Mouse (Mus musculus) lung, postnatal 14 days (tissue): Measurements from ENCODE around the gene Cers3.

Experiments
- DNase-seq: peaks from one replicate; pipeline ENCODE4 v3.0.0; 2021

The Cers3 gene

DNA sequence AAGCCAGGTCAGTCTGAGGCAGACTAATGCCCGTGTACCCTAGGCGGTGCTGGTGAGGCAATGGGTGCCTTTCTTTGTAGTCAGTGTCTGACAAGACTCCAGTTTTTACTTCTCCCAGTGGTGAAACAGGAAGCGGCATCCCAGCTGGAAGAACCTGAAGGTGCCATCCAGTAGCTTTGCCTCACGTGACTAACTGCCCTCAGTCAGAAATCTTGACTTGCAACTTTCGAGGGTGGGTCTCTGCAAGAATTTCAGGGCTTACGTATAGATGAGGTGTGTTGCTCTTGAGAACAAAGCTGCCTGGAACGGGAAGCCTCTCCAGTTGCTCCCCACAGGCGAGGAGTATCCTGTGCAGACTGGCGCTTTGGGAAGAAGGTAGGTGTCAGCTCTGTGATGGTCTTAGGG lies at the start of gene Cers3:
TSS of gene Cers3 (plus strand) at position 128 of the 405 bp plus-strand sequence.
- DNase-seq, result peak; percentile 14

DNA sequence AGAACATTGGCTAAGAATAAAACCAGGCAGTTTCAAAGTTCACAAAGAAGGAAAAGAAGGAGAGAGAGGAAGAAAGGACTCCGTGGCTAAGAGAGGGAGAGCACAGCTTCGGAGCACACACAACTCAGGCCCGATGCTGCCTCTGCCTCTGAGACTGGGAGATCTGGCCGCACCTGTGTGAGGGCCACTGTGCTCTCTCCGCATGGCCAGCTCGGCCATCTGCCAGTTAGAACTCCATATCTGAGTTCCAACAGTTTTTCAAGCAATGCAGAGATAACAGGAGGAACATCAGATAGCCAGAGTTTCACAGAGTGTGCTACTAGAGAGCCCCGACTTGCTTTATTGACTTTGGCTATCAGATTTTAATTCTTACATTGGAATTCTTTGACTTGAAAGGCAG lies 48.8 kb upstream of the Cers3 start:
- DNase-seq, result no peak

DNA sequence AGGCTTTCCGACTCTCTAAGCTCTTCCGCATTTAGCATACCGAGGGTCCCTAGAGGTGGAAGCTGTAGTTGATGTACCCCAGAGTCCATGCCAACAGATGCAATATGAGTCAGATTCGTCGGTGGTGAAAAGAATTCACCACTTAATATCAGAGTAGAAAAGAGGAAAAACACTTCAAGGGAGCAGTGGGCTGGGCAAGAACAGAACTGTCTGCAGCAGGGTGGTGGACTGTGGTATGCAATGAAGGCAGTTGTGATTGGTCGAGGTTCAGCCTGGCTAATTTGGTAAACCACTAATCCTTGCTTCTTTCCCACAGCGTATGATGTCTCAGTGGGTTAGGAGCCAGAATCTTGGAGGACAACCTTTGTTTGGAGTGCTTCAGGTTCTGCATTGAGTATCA lies 40.6 kb upstream of the Cers3 start:
- no peak for DNase-seq

DNA sequence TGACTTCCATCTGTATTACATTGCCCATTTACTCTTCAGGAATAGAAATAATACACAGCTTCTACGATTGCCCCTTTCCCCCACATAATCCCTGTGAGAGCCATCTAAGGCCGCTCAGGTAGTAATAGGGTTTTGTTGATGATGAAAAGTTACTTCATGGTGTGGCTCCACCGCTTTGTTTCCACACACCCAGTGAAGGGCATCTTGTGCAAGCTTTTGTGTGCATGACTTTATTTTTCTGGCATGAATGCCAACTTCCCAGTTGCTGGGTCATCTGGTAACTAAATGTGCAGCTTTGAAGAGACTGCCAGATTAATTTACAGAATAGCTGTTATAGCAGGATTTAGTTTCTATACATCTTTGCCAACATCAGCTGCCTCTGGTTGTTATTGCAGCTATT lies 38.7 kb upstream of the Cers3 start:
- peak; percentile 4 for DNase-seq

DNA sequence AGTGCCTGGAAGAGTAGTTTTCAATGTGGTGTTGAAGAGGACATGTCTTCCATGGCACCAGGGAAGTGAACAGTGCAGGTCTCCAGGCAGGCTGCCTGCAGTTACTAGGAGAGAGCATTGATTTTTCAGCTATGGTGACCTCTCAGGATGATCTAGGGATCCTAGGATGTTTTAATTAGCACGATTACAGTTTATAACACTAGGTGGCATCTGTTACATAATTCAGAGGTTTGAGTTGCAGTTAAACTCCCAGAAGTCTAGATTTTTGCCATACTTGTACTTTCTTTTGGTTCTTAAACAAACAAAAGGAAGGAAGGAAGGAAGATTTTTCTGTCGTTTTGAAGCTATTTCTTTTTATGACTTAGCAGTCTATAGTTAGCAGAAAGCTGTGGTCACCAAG lies 32.1 kb upstream of the Cers3 start:
- DNase-seq, result no peak

DNA sequence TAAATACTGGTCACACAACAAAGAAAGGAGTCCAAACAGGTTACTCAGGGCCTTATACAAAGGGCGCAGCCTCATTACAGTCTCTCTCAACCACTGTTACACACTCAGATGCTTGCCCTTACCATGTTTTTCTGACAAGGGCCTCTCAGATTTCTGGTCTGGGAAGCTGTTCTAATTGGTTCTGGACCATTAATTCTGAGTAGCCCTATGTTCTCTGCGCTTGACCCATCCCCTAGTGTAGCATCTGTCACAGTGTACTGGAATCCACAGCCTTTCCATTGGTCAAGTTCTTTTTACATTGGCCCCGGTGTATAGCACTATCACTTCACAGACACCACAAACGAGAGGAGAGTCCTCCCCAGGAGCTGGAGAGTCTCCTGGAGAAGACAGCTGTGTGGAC lies 18.8 kb upstream of the Cers3 start:
- no peak for DNase-seq

DNA sequence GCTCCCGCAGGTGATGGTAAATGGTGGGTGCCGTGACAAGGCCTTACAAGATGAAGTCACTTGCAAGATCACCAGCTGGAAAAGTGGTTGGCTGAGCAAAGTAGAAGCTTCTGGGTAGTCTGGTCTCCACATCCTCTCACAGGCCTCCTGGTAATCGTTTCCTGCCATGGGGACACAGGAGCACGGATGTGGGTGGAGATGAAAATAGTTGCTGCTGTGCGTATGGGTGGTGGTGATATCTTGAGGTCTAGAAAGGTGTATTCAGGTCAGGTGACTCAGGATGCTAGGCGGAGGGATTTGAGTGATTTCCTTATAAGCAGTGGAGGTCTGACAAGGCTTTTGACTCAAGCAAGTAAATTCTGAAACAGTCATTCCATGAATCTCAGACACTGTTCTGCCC lies 18.4 kb upstream of the Cers3 start:
- DNase-seq, result no peak

DNA sequence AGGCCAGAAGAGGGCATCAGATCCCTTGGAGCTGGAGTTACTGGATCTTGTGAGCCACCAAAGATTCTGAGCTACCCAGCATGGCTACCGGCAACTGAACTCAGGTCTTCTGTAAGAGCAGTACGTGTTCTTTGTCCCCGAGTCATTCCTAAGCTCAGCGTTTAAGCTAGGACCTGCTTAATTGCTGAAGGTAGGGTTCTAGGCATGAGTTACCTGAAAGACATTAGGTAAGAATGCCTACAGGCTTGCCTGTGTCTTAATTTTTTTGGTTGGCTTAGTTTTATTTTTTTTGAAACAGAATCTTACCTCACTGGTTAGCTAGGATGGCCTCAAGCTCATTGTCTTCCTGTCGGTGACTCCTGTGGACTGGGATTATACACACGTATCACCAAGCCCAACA lies 15.2 kb upstream of the Cers3 start:
- DNase-seq, result no peak

DNA sequence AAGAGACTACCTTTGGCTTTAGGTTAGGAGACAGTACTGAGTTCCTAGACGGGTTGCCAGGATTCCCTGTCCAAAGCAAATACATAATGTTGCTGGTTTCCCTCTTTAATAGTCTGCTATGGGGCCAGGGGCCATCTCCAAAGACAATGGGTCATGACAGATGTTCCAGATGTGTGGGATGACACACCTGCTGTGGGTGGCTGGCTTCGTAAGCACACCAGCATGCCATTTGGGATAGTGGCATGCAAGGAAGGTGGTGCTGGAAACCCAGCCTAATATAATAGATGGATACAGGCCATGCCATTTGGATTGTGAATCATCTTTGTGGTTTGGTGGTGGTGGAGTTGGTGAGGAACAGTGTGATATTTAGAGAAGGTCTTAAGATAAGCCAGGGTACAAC lies 14.1 kb upstream of the Cers3 start:
- DNase-seq, result no peak

DNA sequence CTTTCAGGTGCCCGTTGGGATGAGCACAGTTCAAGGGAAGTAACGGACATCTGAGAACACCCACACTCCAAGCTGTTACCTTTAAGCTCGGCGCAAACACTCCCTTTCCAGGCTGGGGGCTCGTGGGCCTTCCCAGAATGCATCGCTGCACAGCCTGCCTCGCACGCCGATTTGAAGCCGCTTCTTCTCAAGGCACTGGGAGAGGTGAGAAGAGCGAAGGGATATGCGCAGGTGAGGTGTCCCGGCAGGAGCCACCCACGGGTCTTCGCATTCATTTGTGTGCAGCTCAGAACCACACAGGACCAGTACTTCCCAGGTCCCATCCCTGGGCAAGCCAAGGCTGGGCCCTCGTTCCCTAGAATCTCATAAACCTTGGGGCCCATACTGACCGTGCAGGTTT lies 9.9 kb upstream of the Cers3 start:
- DNase-seq, result no peak

DNA sequence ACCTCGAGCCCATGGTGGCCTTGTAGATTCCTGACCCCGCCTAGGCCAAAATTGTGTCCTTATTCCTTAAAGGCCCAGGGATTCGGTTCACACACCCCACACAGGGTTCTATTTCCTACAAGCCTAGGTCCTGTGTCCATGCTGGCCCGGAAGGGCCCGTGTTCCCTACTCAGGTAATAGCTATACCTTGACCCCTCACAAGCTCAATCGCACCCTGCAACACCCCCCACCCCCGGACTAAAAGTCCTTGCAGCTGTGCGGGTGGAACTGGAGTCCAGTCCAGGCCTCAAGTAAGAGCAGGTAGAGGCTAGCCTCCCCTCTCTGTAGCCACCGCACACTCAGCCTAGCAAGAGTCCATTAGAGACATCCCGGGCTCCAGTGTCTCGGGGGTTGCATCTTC lies 9.4 kb upstream of the Cers3 start:
- no peak for DNase-seq

DNA sequence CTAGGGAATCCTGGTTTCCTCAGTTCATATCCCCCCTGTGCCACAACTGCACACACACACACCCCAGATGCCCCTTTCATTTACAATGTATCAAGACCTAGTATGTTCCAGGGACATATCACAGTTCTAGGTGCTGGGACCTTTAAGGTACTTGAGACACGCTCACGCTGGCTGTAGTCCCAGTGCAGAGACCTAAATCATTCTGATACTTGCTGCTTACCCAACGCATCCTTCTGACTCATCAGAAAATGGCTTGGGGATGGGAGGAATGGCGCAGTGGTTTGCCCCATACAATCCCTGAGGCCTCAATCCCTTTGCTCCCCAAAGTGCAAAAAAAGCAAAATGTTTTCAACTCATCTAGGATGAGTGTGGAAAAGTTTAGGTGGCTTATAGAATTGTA lies 8.8 kb upstream of the Cers3 start:
- no peak for DNase-seq

DNA sequence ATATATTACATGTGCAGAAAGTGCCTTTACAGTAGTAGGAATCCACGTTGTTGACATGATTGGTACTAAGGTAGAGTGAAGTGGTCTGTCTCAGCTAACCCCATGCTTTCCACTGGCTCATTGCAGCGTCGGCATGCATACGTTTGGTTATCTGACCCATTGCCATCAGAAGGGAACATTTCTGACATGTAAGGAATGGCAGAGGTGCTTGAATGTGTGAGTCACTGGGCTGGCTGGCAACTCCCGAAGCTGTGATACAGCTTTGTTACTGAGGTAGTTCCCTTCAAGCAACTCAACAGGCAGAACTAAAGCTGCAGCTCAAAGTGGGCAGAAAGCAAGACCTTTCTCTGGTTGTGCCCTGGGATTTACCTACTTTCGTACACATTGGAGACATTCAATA lies 8.3 kb upstream of the Cers3 start:
- DNase-seq, result peak; percentile 5

DNA sequence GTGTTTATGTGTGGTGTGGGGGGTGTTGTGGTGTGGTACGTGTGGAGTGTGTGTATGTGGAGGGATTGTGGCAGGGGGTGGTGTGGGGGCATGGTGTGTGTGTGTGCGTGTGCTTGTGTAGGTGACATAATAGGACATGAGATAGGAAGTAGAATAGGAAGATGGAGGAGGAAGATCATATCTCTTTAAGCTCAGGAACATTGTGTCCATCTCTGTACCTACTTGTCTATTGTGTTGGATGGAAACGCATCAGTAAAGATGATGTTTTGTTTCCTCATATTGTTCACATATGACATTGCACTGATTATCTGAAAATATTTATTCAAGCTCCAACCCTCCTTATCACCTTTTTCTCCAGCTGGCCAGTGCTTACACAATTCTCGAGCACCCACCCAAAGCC lies 5.9 kb upstream of the Cers3 start:
- no peak for DNase-seq

DNA sequence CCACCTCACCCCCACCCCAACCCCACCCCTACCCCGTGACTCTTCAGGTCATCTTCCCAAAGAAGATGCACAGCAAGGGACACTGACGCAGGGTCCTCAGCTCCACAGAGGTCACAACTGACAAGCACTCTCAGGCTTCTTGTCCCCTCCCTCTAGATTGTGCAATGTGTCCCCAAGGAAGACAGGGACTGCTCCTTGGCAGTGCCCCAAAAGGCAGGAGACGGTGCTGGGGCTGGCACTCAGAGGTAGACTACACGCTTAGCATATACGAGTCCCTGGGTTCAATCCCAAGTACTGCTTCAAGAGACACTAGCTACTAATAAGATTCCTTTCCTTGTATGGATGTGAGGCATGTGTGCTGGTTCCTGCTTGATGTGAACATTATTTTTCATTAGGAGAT lies 2.3 kb upstream of the Cers3 start:
- DNase-seq, result no peak

DNA sequence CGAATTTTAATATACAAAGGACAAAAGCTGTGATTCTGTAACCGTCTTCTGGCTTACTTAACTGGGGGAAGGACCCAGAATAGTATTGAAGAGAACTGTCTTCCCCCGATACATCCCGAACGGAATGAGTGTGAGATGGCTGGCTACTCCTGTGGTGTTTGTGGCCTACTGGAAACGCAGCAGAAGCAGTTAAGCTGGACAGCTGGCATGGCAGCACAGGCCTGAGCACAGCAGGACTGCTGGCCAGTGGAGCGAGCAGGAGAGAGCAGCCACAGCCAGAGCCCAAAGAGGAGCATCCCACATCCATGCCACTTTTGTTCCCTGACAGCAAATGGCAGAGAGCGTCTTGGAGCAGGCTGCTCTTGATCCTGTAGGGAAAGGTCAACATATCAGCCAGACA lies 1.9 kb upstream of the Cers3 start:
- no peak for DNase-seq

DNA sequence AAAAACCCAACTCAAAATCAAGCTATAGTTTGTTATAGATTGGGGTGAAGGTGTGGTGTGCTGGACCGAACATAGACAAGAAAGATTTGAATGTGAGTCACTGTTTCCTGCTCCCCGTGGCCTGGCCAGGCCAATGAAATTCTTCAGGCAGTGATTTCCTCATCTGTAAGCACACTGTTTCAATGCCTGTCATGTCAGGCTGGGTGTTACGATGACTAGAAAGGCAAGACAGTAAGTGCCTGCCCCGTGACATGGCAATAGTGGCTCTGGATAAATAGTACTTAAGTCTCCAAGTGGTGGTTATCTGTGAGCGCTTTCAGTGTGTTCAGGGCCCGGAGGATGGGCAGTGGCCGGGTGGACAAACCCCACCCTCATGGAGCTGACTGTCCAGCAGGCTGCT lies 3.7 kb downstream of the Cers3 start:
- no peak for DNase-seq

DNA sequence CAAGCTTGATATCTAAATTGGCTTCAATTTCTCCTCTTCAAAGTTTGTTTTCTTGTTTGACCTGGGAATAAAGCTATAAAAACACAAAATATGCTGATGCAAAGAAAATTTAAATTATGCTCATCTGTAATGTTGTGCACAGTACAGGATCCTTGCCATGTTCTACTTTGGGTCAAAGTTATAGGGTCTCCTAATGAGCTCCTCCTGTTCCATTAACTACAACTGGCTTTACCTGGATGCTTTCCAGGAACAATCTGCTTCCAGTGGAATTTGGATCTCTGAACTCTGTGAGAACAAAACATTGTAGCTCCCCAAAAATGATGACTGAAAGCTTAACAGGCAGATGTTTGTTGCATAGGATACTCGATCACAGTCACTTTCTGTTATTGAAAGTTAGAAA lies 6.7 kb downstream of the Cers3 start:
- DNase-seq, result no peak

DNA sequence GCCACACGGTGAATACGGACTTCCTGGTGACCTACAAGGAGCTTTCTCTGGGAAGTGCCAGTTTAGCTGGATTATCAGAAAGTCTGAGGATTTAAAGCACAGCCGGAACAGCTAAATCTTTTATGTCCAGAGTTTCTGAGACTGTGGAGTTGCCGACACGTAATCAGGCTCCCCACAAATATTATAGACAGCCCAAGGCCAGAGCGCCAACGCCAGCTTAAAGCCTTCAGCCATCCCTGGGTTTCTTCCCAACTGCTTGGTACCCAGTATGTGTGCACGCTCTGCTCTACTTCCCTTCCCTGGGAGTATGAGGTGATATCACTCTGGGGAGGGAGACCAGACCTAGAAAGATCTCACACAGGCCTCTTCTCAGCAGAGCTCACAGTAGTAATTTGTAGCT lies 10.5 kb downstream of the Cers3 start:
- DNase-seq, result no peak

DNA sequence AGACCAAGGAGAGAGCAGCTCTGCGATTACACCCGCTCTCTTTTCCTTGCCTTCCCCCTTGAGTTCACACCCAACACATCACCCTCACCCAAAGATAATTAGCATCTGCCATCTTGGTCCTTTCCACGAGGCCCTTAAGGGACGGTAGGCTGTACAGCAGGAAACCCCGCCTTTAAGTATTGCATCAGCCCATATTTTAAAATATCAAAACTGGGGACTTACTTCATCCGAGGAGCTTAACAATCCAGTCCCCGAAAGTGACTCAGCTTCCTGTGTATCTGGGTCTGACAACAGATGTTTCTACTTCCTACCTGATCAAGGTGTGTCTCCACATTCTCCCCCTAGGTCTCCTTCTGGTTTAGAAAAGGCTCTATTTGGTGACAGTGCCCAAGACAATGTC lies 12.3 kb downstream of the Cers3 start:
- DNase-seq, result no peak

DNA sequence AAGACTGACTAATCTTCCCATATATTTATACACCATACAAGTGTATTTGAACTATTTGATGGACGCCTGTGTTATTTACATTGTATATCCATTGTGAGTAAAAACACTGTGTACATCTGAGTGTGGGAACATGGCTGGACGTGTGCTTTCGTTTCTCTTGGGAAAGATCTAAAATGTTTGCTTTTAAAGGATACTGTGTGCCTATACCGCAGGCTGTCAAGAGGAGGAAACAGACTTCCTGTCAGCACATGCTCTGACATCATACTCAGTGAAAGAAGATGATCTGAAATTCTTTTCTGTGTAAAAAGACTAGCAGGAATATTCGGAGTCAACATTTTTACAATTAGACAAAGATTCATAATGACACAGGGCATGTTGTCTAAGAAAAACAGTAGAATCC lies 26.6 kb downstream of the Cers3 start:
- no peak for DNase-seq

DNA sequence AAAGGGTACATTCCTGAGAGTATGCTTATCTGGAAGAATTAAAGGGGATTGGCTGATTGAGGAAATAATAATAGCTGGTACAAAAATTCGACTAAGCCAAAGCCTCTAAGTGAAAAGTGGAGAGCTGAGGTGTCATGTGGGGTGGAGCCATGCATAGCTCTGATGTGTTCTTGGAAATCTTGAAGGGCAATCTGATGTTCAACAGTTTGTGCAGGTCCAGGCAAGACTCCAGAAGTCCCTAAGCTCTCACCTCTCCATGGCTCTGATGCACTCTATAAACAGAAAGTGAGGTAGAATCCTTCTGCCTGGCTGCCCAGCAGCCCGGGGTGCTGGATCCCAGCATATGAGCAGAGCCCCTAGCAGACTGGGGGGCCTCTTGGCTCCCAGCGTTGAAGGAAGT lies 27.4 kb downstream of the Cers3 start:
- no peak for DNase-seq

DNA sequence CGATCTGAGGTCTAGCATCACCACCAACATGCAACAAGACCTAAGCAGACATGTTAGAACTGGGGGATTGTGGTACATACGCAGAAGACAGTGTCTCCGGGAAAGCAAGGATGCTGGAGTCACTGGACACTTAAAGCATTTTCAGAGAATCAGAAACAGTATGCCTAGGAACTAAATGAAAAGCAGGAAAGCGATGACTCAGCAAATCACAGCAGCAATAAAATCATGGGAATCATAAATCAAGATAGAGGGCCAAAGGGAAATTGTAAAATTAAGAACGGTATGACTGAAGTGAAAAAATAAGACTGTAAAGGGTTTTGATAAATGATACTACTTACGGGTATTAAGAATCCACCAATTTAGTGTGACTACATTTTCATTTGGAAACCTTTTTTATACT lies 27.9 kb downstream of the Cers3 start:
- DNase-seq, result no peak

DNA sequence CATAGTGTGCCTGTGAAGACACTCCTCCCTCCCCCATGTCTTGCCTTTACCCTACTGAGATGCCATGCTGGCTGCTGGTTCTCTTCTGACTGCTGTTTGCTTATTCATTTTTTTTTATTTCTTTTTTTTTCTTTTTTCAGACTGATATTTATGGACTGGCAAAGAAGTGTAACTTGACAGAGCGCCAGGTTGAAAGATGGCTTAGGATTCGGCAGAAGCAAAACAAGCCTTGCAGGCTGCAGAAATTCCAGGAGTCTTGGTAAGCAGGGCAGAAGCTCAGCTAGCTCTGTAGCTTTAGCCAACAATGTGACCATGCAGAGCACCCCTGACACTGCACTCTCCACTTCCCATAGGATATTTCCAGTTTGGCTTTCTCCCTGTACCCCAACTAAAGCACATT lies 36.1 kb downstream of the Cers3 start:
- peak; percentile 16 for DNase-seq

DNA sequence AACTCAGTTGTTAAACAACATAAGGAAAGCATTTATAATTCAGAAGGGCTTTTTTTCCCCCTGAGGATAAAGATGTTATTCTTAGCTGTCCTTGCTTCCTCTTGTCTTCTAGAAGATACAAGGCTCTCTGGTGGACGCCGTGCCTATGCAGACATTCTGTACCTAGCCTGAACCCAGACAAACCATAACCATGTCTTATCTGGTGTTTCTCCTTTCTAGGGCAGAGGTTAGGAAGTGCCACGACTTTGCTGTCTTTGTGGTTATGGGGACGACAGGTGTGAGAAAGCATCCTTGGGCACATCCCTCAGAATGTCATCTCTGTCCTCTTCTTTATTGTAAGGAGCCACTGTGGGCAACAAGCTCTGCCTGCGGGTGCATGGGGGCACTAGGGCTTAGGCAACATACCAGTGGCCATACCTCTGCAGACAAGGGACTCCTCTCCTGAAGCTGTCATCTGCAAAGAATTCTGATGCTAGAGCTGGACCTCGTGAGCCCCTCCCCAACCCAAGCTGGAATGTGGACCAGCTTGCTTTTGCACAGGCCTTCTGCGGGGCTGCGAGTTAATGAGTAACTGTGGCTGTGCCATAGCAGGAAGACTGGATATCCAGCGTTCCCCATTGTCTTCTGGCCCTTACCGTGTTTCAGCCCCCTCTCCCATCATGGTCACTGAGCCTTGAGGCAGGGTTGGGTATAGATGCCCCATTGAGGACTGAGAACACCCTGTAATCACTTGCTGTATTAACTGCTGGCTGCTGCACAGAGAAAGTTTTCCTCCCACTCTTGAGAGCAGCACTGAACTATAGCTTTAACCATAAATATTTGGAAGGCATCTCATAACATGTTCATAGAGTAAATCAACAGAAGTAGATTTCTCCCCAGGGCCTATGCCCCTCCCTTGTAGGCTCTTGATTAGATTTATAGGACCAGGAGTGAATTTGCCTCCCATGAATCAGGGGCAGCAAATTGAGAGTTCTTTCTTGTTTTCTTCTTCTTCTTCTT lies 36.9 kb downstream of the Cers3 start:
- DNase-seq, result no peak
